Mouse (Mus musculus) heart, adult 2 months (tissue): ENCODE data around the gene Clic6.

ENCODE experiments used
- CTCF ChIP-seq: fragments of 200-600 bp; IDR thresholded peaks from 2 replicates; pipeline ENCODE4 v1.8.1; 2022; ENCODE audit warnings: antibody characterized with exemption, mild to moderate bottlenecking, moderate library complexity
- POLR2A ChIP-seq: fragments of 200-500 bp; IDR thresholded peaks from 2 replicates; pipeline ENCODE4 v1.6.1; 2011; ENCODE audit warnings: mild to moderate bottlenecking, low read depth, low read length, control low read depth; ENCODE audit not compliant: insufficient read depth

DNA sequence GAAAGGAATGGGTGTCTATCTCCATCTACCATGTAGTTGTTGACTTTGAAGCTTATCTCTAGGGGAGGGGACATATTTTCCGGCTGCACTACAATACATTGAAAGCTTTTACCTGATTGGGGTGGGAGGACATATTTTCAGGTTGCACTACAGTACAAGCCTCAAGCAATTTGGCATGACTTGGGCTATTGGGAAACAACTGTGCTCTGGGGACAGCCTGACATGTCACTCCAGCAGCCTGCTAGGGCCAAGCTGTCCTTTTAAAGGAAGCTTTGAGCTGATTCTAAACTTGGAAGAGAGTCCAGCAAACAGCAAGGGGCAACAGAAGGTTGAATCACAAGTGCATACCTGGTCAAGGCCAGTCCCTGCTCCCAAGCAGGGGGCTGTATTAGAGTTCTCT, 69.5 kb downstream of the Clic6 start:
- TF ChIP-seq CTCF (no peak), POLR2A (no peak)
